Mouse (Mus musculus) embryonic facial prominence, embryonic 14.5 days (tissue): Measurements from ENCODE around the gene 2510002D24Rik. TPM values are rescaled to one million over a fixed set of nuclear protein-coding genes. Genes with fewer than 3 reads are reported as not detected.

ENCODE experiments used
- ATAC-seq: fragments of 200-750 bp; cut with Nextera tagmentation; 2 replicates; pipeline ENCODE4 v1.8.0; 2017; ENCODE audit warnings: low read depth, moderate number of reproducible peaks, moderate TSS enrichment
- DNase-seq: peaks from one replicate; pipeline ENCODE4 v3.0.0-alpha.2; 2015; ENCODE audit warnings: low spot score
- H3K27ac ChIP-seq: fragments of 300-500 bp; sonication (generic); replicated peaks from 2 replicates; pipeline ENCODE4 v1.5.1; 2014; ENCODE audit warnings: low read depth, mild to moderate bottlenecking, low read length, moderate library complexity
- H3K27me3 ChIP-seq: fragments of 300-500 bp; sonication (generic); replicated peaks from 2 replicates; pipeline ENCODE4 v1.6.1; 2014; ENCODE audit warnings: low read length; ENCODE audit not compliant: control insufficient read depth, insufficient read depth
- H3K36me3 ChIP-seq: fragments of 300-500 bp; sonication (generic); 2 replicates; pipeline ENCODE4 v1.6.1; 2014; ENCODE audit warnings: low read length, mixed read lengths; ENCODE audit not compliant: control insufficient read depth, insufficient read depth
- H3K4me1 ChIP-seq: fragments of 300-500 bp; sonication (generic); 2 replicates; pipeline ENCODE4 v1.6.1; 2014; ENCODE audit warnings: antibody characterized with exemption, low read length; ENCODE audit not compliant: control insufficient read depth, insufficient read depth
- H3K4me2 ChIP-seq: fragments of 300-500 bp; sonication (generic); 2 replicates; pipeline ENCODE4 v1.6.1; 2014; ENCODE audit warnings: low read depth, mild to moderate bottlenecking, low read length, moderate library complexity, mixed read lengths
- H3K4me3 ChIP-seq: fragments of 300-500 bp; sonication (generic); 2 replicates; pipeline ENCODE4 v1.5.1; 2014; ENCODE audit warnings: low read depth, mild to moderate bottlenecking, low read length
- H3K9ac ChIP-seq: fragments of 300-500 bp; sonication (generic); 2 replicates; pipeline ENCODE4 v1.6.1; 2014; ENCODE audit warnings: low read depth, mild to moderate bottlenecking, low read length, moderate library complexity, mixed read lengths
- H3K9me3 ChIP-seq: fragments of 300-500 bp; sonication (generic); 2 replicates; pipeline ENCODE4 v1.6.1; 2016; ENCODE audit warnings: low read length; ENCODE audit not compliant: control insufficient read depth
- WGBS: fragments of 180-500 bp; shearing (Covaris S2); extraction: QIAGEN DNeasy Blood & Tissue Kit; methylation state at CpG from one replicate; pipeline ENCODE4 v1.1.7; 2014; 5-methylcytosine and 5-hydroxymethylcytosine counted together
- polyA plus RNA-seq: library from polyadenylated mRNA; unstranded; fragments of >200 nt; fragmentation: Nextera tagmentation; extraction: Ambion mirVana; gene quantifications from 2 replicates; pipeline ENCODE4 v1.2.1, GENCODE M21; 2014

Gene 2510002D24Rik
- polyA plus RNA-seq, 1 experiment from 2014 or later = 20.1 TPM

DNA sequence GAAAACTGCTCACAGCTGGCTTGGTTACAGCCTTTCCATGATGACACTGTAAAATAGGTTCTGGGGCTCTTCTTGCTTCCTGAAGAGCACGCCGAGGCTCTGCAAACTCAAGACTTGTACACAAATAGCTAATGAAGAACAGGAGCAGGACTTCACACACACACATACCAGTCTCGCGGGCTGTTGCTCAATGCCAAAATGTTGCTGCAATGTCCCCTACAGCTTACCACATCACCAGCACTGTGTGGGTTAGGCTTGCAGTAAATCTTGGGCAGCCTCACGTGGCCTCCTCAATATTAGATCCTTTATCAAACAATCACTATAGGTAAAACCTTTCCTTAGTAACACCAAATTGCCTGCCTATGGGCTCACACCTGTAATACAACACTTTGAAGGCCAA is 27.4 kb upstream of the 2510002D24Rik start:
- Histone ChIP-seq H3K36me3 (peaks cover 45% of the 10 kb centered on the region), H3K4me1 (peaks cover 6% of the 10 kb centered on the region), H3K27ac (no peak overlapping the region), H3K9me3 (no peaks in the 10 kb centered on the region), H3K9ac (no peak overlapping the region), H3K4me2 (no peak overlapping the region), H3K27me3 (no peaks in the 10 kb centered on the region), H3K4me3 (no peak overlapping the region)
- 84% methylated on average over 5 of the region's 5 CpGs for WGBS
- ATAC-seq (no peak), DNase-seq (no peak)

DNA sequence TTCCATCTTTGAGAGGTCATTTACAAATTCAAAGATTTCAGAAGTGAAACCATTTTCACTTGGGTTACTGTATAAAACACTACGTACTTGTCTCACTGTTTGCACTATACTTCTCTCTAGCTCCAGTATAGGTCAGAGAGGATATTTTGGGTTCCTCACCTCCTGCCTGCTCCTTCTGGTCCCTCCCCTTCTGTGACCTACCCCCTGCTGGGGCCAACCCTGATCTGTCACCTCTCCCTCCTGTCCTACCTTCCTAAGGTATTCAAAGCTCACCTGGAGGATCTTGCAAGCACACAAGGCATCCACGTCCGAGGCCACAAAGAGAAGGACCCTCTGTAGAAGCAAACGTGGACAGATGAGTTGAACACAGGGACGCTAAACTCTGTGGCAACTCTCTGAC is 25.3 kb upstream of the 2510002D24Rik start:
- ATAC-seq (no peak), DNase-seq (no peak)
- Histone ChIP-seq H3K9ac (peak overlapping the region; percentile 61), H3K36me3 (peaks cover 42% of the 10 kb centered on the region), H3K27me3 (no peaks in the 10 kb centered on the region), H3K27ac (no peak overlapping the region), H3K4me1 (peaks cover 6% of the 10 kb centered on the region), H3K4me2 (peak overlapping the region; percentile 65), H3K9me3 (no peaks in the 10 kb centered on the region), H3K4me3 (peak overlapping the region; percentile 75)
- 10% methylated on average over 5 of the region's 5 CpGs for WGBS

DNA sequence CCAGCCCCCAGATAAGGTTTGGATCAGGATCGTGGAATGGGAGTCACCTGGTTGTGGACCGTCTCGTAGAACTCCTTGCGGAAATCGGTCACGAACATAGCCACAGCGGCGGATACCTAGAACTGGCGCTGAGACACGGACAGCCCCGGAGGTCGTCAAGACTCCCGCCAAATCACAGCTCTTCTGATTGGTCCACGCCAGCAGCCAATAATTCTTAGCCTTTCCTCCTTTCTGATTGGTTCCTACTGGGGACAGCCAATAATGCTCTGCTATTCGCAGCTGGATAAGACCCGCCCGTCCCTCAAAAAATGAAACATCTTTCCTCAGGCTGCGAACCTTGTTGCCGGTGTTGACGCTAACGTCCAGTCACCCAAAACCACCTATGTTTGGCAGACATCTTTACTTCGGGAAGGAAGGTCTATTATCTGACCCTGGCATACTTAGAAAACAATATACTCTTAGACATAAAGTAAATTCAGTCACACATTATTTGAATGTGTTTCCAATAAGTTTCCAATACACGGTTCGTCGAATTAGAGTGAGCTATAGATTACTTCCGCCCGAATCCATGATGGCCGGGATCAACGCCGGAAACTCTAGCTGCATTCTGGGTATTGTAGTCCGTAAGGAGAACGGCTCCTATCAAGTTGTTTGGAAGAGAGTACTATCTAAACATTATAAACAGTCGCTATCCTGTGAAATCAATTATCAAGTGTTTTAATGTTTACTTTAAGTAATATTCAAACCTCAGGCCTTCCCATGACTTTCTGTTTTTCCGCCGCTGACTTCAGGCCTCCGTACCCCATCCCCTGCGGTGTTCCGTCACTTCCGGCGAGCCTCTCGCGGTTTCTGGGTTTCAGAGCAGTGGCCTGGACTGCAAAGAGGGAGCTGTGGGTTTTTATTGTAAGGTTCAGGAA is 24.7 kb upstream of the 2510002D24Rik start, which contains the start of the genes Ufd1 and Cdc45:
Ufd1 (plus strand) TSS at position 312 of the 917 bp plus-strand sequence.
Cdc45 (minus strand) TSS at position 520 of the 917 bp plus-strand sequence.
- WGBS = under 1% methylated on average over 42 of the region's 42 CpGs
- H3K4me2 ChIP-seq = peak within 1 kb of the TSS; percentile 82
- no peaks in the 10 kb centered on the region for H3K9me3 ChIP-seq
- H3K27ac ChIP-seq = peak within 1 kb of the TSS; percentile 79
- peak; percentile 99 for DNase-seq
- peak; percentile 97 for ATAC-seq
- H3K4me1 ChIP-seq = peaks cover 6% of the 10 kb centered on the region
- peak within 1 kb of the TSS; percentile 90 for H3K9ac ChIP-seq
- H3K4me3 ChIP-seq = peak within 1 kb of the TSS; percentile 75
- H3K36me3 ChIP-seq = peaks cover 42% of the 10 kb centered on the region
- no peaks in the 10 kb centered on the region for H3K27me3 ChIP-seq

DNA sequence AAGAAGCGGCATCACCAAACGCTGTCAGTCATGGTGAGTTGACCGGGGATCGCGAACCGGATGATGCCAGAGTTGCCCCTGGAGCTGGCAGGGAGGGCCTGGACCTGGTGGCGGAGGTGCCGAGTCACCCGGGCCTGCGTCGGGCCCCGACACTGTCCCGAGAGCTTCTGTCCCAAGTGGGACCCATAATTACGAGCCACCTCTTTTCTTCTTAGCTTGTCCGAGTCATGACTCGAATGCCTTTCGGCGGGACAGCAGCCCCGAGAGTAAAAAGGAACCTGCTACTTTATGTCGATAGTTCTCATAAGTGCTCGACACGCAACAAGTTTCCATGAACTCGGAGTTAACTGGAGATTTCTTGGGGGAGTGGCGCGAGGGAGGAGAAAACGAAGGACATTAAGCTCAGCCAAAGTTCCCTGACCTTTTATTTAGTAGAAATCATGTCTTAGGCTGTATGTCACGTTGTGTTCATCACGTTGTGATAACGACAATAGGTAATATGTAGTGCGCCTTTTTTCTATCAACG is 23.9 kb upstream of the 2510002D24Rik start:
- peak; percentile 9 for DNase-seq
- peaks cover 42% of the 10 kb centered on the region for H3K36me3 ChIP-seq

DNA sequence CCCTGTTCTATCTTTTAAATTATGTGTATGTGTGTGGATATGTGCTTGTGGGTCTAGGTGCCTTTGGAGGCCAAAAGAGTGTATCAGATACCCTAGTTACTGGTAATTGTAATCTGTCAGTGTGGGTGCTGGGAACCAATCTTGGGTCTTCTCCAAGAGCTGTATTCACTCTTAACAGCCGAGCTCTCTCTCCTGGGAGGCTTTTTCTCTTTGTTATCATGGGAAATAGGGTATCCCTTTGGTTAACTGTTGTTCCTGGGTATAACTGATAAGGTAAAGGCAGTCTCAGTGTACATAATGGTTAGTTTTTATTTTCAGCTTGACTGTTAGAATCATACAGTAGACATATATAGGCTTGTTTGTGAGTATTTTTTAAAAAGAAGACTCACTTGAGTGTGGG is 14.0 kb upstream of the 2510002D24Rik start:
- peaks cover 96% of the 10 kb centered on the region for H3K36me3 ChIP-seq
- H3K4me2 ChIP-seq = no peak overlapping the region
- no peaks in the 10 kb centered on the region for H3K27me3 ChIP-seq
- H3K27ac ChIP-seq = no peak overlapping the region
- 81% methylated on average over 1 of the region's 1 CpGs for WGBS
- no peaks in the 10 kb centered on the region for H3K9me3 ChIP-seq
- H3K9ac ChIP-seq = no peak overlapping the region
- ATAC-seq (no peak), DNase-seq (no peak)
- H3K4me1 ChIP-seq = no peaks in the 10 kb centered on the region
- H3K4me3 ChIP-seq = no peak overlapping the region

More for the DNA sequence above, 23.9 kb upstream of the 2510002D24Rik start:
- H3K9ac ChIP-seq = peak overlapping the region; percentile 90
- H3K9me3 ChIP-seq = no peaks in the 10 kb centered on the region
- H3K4me3 ChIP-seq = peak overlapping the region; percentile 75
- peak overlapping the region; percentile 79 for H3K27ac ChIP-seq
- 2% methylated on average over 31 of the region's 31 CpGs for WGBS
- peaks cover 6% of the 10 kb centered on the region for H3K4me1 ChIP-seq
- H3K27me3 ChIP-seq = no peaks in the 10 kb centered on the region
- ATAC-seq = peak; percentile 19; the same call in 1 of the 2 replicates
- peak overlapping the region; percentile 82 for H3K4me2 ChIP-seq

DNA sequence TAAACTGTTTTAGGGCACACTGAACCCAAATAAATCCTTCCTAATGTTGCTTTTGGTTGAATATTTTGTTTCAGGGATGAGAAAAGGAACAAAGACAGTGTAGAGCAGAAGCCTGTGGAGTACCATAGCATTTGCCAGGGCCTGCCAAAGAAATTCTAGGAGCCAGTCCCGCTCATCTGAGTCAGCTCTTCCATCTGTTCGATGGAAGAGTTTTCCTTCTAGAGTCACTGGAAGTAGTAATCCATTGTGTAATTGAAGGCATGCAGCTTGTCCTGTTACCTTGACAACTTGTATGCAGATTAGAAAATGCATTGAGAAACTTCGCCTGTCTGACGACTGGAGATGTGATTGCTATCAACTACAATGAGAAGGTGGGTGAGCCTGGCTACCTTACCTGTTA is 13.5 kb upstream of the 2510002D24Rik start:
- DNase-seq (no peak), ATAC-seq (no peak)
- H3K4me1 ChIP-seq = no peaks in the 10 kb centered on the region
- no peak overlapping the region for H3K27ac ChIP-seq
- peaks cover 96% of the 10 kb centered on the region for H3K36me3 ChIP-seq
- H3K4me3 ChIP-seq = no peak overlapping the region
- 86% methylated on average over 4 of the region's 4 CpGs for WGBS
- no peaks in the 10 kb centered on the region for H3K27me3 ChIP-seq
- H3K9me3 ChIP-seq = no peaks in the 10 kb centered on the region
- H3K9ac ChIP-seq = no peak overlapping the region
- H3K4me2 ChIP-seq = no peak overlapping the region

DNA sequence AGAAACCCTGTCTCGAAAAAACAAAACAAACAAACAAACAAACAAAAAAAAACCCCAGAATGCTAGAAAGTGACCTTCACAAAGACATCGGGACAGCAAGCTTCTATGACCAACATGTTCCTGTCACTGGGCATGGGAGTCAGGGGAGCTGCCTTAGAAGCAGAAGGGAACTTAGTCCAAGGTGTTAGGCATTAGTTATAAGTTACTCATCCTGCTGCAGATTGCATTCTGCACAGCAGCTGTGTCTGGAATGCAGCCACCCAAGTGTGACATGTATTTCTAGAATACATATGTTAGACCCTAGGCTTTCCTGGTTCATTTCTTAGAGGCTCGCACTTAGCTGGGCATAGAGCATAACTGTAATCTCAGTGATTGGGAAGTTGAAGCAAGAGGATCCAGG is 7.7 kb upstream of the 2510002D24Rik start:
- DNase-seq (no peak), ATAC-seq (no peak)
- H3K36me3 ChIP-seq = peaks cover 96% of the 10 kb centered on the region
- over 99% methylated on average over 3 of the region's 3 CpGs for WGBS
- no peak overlapping the region for H3K9ac ChIP-seq
- H3K4me2 ChIP-seq = no peak overlapping the region
- H3K27ac ChIP-seq = no peak overlapping the region
- H3K27me3 ChIP-seq = no peaks in the 10 kb centered on the region
- H3K9me3 ChIP-seq = no peaks in the 10 kb centered on the region
- no peaks in the 10 kb centered on the region for H3K4me1 ChIP-seq
- H3K4me3 ChIP-seq = no peak overlapping the region

DNA sequence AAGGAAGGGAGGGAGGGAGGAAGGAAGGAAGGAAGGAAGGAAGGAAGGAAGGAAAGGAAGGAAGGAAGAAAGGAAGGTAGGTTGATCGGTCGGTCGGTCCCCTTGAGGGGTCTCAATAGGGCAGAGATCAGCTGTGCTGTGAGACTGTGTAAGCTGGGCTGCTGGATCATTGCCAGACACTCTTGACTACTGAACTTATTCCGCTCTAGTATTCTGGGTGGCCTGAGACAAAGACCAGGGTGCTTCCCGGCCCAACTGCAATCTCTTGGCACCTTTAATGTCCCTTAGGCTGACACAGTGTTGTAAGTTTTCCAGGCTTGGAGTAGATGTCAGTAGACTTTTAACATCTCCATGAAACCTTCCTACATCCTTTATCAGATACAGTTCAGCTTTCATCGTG is 7.3 kb upstream of the 2510002D24Rik start:
- H3K27ac ChIP-seq = no peak overlapping the region
- H3K36me3 ChIP-seq = peaks cover 98% of the 10 kb centered on the region
- DNase-seq (no peak), ATAC-seq (no peak)
- H3K4me2 ChIP-seq = no peak overlapping the region
- no peaks in the 10 kb centered on the region for H3K27me3 ChIP-seq
- H3K4me1 ChIP-seq = no peaks in the 10 kb centered on the region
- no peaks in the 10 kb centered on the region for H3K9me3 ChIP-seq
- H3K4me3 ChIP-seq = no peak overlapping the region
- 89% methylated on average over 6 of the region's 6 CpGs for WGBS
- H3K9ac ChIP-seq = no peak overlapping the region
